Mouse (Mus musculus) left cerebral cortex, adult 18-20 months (tissue): ENCODE measurements around the gene Abcb10. TPM values are rescaled to one million over a fixed set of nuclear protein-coding genes. Genes with fewer than 3 reads are reported as not detected.
"Not testable (repeated sequence)": the region's sequence is repeated elsewhere in the genome, so short reads cannot be mapped to it uniquely, and the experiment has no call there.

Experiments
- DNase-seq, 2 experiments: peaks; one replicate each; pipeline ENCODE4 v3.0.0; 2021 to 2022; ENCODE audit warnings: low spot score in 2 of 2, mixed read lengths in 1 of 2
- total RNA-seq, 2 experiments: library from RNA; stranded (reverse); gene quantifications; 2 replicates each; pipeline ENCODE4 v1.2.3; 2021

The Abcb10 gene
- total RNA-seq, 2 experiments from 2014 or later: 17.3 to 20.1 TPM

DNA sequence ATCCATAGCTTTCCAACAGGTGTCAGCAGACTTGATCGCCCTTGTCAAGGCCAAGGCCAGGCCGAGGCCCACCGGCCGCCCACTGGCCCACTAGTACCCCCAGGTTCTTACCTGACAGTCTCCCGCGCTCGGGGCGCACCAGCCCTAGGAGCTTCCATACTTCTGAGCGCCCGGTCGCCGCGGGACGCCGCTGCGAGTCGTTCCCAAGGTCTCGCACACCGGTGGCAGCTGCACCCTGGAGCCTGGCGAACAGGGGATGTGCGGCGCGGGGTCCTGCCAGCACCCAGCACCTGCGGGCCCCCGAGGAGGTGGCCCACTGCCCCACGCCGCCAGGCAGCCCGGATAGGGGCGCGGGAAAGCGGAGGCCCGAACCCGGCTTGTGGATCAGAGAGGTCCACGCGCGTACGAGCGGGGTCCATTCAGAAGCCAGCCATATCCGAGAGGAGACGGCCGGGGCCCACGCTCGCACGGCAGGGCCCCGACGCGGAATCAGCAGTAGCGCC is 580 bp downstream of the Abcb10 start:
- peak in 1 of 2 experiments; percentile 13 for DNase-seq

DNA sequence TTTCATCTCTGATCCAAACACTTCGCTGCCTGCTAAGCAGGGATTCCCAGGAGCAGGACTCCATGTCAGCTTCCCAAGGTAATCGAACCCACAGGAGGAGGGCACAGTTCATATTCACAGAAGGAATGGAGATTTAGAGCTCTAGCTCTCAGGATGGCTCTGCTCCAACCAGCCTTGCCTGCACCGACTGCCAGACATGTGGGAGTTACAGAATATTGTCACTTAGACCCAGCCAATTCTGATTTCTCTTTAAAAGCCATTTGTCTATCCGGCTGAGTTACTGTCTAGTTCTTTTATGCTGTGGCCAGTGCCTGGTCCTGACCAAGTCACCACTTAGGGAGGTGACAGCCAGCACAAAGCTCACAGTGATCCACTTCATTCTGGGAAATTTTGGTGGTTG is 1.2 kb downstream of the Abcb10 start:
- peak; percentile 19 to 35 for DNase-seq

DNA sequence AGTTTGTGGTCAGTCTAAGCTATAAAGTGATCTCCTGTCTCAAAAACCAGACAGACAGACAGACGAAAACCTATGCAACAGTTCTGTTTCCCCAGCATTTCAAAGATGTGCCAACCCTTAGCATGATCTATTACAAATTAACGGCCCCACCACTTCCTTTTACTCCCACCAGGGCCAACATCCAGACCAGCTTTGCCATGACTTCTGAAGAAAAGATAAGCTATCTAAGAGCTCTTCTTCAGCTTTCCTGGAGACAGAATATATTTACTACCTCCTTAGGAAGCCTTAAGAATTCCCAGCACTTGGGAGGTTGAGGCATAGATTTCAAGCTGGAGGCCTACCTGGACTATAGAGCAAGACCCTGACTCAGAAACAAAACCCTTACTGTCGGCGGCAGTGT is 2.7 kb downstream of the Abcb10 start:
- DNase-seq: no peak

DNA sequence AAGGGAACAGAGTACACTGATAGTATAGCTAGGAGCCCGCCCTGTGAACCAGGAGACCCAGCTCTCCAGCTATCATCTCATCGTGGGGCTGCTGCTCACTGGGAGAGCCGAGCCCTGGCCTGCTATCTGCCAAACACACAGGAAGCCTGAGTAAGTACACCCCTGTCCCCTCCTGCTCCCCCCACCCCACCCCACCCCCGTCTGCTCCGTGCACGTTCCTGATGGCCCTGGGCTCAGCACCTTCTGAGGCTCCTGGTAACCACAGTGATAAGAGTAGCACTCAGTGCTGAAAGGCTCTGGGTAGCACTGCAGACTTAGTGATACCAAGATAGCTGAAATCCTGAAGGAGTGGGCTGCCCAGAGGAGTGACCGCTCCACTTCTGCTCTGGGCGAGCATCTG is 4.0 kb downstream of the Abcb10 start:
- DNase-seq: no peak

DNA sequence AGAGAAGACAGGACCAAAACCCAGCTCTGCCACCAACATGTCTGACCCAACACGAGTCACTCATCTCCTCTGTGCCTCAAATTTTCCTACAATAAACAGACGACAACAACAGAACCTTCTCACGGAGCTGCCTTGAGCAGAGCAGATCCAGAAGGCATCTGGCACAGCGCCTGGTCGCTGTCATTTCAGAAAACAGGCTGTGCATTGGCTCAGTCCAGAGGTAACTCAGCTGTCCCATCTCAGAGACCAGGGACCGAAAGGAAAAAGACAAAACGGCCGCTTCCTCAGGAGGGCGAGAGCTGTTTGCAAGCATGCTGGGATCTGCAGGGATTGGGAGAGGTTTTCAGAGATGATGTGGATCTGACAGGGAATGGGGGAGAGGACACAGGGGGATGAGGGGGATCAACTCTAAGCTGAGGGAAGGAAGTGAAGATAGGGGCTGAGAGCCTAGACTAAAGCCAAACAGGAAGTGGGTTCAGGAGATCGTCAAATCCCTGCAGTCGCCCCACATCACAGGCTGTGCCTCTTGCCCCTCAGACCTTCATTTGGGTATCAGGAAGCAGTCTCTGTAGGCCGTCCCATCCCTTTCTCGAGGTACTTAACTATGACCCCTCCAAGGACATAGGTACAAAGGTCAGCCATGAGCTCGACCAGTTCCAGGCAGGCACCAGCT is 4.6 kb downstream of the Abcb10 start:
- no peak for DNase-seq

DNA sequence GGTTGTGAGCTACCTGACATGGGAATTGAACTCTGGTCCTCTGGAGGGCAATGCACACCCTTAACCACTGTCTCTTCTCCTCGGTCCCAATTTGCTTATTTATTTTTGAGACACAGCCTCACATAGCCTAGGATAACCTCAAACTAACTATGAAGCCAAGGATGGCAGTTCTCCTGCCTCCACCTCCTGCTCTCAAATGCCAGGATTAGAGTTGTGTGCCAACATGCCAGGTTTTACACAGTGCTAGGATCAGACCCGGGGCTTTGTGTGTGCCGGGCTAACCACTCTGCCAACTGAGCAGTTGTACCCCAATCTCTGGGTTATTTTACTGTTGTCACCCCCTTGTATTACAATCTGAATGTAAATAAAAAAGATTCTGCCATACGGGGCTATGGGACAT is 5.4 kb downstream of the Abcb10 start:
- DNase-seq: no peak

DNA sequence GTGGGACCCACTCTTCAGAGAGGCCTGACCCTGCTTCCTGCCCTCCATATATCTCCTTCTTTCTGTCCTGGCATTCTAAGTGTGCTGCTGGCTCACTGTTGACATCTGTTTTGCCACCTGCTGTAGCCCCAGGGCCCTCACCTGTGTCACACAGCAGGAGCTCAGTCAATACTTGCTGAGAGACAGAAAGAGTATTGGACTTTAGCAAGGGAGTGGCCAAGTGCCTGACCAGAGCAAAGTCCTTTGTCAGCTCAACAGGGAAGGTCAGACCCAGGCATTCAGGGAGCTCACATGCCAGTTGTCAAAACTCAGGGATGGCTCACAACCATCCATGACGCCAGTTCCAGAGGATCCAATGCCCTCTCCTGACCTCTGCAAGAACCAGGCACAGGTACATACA is 9.4 kb downstream of the Abcb10 start:
- DNase-seq: no peak

DNA sequence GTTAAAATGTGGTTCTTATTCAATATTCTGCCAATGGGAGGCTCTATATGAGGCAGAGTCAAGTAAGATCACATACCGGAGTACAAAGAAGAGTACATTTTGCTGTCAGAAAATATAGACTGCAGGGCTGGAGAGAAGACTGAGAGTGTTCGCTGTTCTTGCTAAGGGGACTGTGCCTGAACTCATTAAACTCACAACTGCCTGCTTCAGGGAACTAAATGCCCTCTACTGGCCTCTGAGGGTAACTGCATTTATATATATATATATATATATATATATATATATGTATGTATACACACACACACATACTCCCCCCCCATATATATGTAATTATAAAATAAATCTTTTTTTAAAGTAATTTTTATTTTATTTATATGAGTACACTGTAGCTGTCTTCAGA is 16.0 kb downstream of the Abcb10 start:
- no peak for DNase-seq

DNA sequence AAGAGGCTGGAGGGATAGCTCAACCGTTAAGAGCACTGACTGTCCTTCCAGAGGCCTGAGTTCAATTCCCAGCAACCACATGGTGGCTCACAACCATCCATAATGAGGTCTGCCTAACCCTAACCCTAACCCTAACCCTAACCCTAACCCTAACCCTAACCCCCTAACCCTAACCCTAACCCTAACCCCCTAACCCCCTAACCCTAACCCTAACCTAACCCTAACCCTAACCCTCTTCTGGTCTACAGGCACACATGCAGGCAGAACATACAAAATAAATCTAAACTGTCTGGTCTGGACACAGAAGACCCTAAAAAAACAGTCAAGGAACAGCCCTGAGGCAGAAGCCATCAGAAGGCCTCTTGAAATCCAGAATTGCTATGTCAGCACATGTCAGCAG is 21.6 kb downstream of the Abcb10 start:
- DNase-seq: no peak

DNA sequence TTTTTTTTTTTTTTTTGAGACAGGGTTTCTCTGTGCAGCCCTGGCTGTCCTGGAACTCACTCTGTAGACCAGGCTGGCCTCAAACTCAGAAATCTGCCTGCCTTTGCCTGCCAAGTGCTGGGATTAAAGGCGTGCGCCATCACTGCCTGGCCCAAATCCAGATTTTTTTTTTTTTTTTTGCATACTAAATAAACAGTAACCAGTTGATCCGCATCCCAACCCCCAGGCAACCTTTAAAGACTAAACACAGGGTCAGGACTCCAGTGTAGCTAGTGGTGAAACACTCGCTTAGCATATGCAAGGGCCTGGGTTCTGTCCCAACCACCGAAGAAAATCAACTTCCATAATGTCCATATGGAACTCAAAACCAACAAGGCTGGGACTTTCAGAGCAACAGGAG is 22.4 kb downstream of the Abcb10 start:
- DNase-seq: not testable (repeated sequence)

DNA sequence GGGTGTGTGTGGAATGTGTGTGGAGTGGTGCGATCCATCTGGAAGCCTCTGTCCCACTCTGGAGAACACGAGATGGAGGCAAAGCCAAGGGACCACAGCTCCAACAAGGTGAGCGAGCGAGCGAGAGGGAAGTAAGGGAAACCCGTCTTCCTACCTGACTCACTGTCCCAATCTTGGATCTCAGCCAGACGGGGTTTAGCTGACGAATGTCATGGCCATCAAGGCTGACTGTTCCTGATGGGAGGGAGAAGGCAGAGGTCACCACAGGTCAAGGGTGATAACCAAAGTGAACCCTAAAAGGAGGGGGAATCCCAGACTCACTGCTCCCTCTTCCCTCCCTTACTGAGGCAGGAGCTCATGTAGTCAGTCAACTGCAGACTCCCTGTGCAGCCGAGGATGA is 22.9 kb downstream of the Abcb10 start:
- no peak for DNase-seq

DNA sequence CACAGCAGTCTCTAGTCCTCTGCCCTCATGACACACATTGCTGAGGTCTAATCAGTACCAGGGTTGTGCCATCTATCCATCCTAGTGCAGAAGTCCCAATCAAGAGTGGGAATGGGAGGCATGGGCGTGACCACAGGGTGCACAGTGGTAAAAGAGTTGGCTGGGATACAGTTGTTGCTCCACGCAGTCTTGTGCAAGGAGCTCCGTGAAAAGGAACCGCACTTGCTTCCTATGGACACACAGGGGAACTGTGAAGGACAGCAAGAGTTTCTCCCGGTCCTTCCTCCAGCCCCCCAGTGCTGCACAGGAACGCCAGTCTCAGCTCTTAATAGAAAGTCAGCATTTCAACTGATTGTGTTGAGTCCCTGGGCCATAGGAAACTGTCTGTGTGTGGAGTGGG is 23.4 kb downstream of the Abcb10 start:
- no peak for DNase-seq

DNA sequence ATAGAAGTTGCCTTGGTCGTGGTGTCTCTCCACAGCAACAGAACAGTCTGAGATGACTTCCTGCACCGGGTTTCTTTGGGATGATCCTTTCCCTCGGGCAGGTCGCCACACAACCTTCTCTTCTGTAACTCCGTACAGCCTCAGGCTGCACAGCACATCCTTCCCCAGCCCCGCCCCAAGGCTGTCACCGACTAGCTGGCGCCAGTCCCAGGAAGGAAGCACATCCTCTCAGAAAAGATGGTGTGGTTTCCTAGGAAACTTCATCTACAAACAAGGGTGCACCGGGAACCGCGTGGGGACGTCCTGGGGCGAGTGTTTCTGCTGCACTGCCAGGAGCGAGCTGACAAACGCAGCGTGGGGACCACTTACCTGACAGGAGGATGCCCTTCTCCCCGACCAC is 24.8 kb downstream of the Abcb10 start:
- peak; percentile 28 to 47 for DNase-seq

DNA sequence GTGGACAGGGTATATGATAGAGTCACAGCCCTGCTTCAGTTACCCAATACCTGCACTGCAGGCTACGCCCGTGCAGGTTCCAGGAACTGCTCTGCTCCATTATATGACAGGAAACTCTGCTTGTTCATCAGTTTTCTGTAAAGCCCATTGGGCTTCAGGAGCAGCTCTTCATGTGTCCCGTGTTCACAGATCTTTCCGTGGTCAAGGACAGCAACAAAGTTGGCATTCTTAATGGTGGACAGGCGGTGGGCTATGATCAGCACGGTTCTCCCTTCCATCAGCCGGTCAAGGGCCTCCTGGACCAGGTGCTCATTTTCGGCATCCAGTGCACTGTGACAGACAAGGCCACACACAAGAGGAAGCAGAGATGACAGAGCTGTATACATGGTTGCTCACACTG is 28.7 kb downstream of the Abcb10 start:
- DNase-seq: no peak

DNA sequence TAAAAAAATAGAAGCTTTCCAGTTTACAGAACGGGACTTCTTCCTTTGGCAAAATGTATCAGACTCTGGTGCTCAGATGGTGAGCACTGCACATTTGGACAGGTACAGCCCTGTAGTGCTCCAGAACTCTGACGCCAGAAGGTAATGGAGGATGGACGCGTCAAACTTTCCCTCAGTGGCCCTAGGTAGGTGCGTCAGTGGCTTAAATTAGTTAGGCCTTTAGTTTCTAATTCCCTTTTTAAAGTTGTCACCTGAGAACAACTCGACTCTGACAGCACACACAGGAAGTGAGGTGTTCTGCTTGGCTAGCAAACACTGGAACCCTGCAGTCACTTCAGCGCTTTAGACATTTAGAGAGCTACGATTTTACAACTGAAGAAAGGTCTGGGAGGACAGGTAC is 29.2 kb downstream of the Abcb10 start:
- no peak for DNase-seq

DNA sequence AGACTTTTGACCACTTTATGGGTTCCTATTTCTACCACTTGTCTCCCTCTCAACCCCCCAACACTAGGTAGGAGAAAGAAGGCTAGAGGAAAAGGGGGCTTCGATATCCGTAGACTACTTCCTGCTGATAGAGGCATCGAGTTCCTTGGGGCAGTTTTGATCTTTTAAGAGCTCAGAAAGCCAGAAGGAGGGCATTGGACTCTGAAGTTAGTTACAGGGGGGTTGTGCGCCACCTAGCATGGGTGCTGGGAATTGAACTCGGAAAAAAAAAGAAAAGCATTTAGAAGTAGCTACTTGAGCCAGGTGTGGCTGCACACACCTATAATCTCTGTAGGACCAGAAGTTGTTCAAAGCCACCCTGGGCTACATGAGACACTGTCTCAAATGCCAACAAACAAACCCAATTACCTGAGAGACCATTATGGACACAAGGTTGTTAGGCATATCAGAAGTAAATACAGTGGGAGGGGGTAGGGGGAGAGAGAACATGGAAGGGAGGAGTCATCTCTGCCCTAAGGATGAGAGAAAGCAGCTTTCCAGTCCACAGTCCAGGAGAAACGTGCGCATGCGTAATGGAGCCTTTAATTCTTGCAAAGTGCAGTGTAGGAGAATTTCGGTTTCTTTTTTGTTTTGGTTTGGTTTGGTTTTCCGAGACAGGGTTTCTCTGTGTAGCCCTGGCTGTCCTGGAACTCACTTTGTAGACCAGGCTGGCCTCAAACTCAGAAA is 32.7 kb downstream of the Abcb10 start:
- DNase-seq: peak; percentile 42 to 44

DNA sequence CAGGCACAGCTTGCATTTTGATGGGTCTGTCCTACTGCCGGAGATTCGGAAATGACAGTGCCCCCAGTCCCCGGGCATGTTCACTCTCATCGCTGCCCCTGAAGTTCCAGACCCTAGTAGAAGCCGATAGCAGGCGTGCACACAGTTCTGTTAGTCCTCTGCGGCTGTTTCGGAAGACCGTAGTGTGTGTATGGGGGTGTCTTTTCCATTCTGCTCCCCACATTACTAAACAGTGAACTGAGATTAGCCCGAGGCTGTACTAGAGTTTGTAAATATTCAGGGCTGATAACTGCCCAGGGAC is 33.3 kb downstream of the Abcb10 start:
- DNase-seq: no peak

DNA sequence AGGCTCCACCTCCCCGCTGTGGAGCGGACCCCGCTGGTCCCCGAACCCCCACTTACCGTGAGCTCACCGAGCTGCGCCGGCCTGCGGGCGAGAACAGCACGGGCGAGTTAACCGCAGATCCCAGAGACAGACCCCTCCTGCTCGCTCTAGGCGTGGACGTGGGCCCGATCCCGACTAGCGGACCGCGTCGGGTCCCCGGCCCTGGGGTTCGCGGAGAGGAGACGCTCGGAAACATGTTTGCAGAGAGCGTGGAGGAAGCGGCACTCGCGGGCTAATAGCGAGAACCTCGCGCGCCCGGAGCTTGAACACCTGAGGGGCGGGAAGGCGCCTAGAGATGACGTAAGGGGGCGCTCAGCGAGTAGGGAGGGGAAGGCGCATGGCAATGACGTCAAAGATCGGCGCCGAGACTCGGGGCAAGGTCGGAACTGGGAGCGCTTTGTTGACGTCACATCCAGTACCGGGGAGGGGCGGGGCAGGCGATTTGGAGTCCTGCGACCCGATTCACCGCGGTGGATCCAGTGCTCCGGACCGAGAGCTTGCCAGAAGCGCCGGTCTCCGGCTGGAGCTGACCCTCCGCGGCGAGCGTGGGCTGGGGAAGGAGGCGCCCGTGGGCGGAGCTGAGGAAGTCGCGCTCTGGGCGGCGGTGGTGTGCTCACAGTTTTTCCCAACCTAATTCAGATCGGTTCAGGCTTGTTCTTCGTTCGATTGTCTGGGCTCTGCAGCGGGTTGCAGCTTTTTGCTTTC is 33.8 kb downstream of the Abcb10 start, which contains the start of gene Nup133:
Gene Nup133, minus strand, starts transcription at position 324 of the 744 bp plus-strand sequence.
- DNase-seq: peak; percentile 99 to 100

DNA sequence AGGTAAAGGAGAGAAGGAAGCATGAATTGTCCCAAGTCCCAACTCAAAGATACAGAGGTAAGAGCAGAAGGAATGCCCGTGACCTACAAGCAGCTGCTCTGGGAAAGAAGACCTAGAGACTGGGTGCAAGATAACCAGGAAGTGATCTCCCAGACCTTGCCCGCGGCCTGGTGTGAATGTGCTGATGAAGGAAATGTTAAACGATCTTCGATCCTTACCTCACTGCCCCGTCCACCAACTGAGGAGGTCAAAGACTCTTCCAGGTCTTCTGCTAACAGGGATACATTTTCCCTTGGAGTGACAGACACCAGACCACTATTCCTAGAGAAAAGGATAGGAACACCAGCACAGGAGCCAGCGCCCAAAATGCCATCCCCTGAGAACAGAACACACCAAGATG is 53.9 kb downstream of the Abcb10 start:
- DNase-seq: no peak

DNA sequence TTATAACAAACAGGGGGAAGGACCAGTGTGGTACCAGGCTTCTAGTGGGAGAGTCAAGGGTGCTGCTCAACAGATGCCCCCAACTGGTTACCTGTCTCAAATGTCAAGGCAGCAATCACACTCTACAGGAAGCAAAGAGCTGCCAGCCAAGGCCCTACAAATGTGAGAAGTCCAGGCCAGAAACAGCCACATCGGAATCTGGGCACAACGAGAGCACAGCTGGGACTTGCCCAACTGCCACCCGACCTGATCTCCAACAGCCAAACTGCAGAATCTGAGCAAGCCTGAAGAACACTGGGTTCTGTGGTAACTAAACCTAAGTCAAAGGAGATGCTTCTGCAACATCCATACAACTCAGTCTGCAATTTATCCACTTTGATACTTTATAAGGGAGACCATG is 57.3 kb downstream of the Abcb10 start:
- DNase-seq: no peak

DNA sequence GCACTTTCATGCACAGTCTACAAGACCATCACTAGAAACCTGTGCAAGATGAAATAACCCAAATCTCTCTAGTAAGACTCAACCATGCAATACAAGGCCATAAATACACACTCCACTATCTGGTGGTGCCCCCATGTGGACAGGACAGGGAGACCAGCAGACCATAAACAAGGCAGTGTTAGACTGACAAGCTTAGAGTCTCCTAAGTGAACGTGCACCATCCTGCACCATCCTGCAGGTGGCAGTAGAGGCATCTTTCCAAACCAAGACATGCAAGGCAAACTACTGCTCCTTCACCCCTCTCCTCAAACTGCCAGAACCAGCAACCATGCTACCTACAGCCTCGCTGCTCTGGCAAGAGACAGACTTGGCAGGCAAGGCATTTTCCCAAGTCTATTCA is 58.2 kb downstream of the Abcb10 start:
- peak; percentile 88 to 91 for DNase-seq

DNA sequence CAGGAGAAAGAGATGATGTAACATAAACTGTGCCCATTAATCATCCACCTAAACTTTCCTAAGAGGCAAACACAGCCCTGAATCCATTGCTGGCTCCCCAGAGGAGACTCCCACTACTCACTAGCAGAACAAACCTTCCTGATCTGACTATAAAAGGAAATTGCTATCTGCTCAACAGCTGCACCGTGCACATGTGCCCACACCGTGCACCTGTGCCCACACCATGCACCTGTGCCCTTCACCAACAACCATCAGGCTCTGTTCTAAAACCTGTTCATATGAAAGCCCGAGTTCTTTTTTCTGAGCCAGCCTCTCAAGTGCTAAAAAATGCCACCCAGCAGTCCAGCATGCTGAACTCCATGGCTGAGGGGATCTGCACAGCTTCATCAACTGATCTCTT is 68.3 kb downstream of the Abcb10 start:
- no peak for DNase-seq
